Mouse (Mus musculus) hindbrain, embryonic 16.5 days (tissue): ENCODE measurements around the gene Slco3a1. TPM values are rescaled to one million over a fixed set of nuclear protein-coding genes. Genes with fewer than 3 reads are reported as not detected.
A peak's percentile ranks its signal among the peaks of the same experiment; 100 is the strongest.

ENCODE experiments used
- ATAC-seq: fragments of 200-750 bp; cut with Nextera tagmentation; 2 replicates; pipeline ENCODE4 v1.8.0; 2017; ENCODE audit warnings: moderate TSS enrichment, moderate library complexity
- H3K27ac ChIP-seq: fragments of 300-500 bp; sonication (generic); 2 replicates; pipeline ENCODE4 v1.5.1; 2014; ENCODE audit warnings: low read depth, mild to moderate bottlenecking, control low read depth, low read length, moderate library complexity
- H3K27me3 ChIP-seq: fragments of 300-500 bp; sonication (generic); replicated peaks from 2 replicates; pipeline ENCODE4 v1.6.1; 2014; ENCODE audit warnings: low read length; ENCODE audit not compliant: control insufficient read depth, insufficient read depth
- H3K36me3 ChIP-seq: fragments of 300-500 bp; sonication (generic); 2 replicates; pipeline ENCODE4 v1.6.1; 2014; ENCODE audit warnings: mild to moderate bottlenecking, low read length, moderate library complexity, mixed read lengths; ENCODE audit not compliant: control insufficient read depth, insufficient read depth
- H3K4me1 ChIP-seq: fragments of 300-500 bp; sonication (generic); 2 replicates; pipeline ENCODE4 v1.6.1; 2014; ENCODE audit warnings: low read depth, low read length; ENCODE audit not compliant: control insufficient read depth, insufficient read depth
- H3K4me2 ChIP-seq: fragments of 300-500 bp; sonication (generic); 2 replicates; pipeline ENCODE4 v1.6.1; 2014; ENCODE audit warnings: mild to moderate bottlenecking, low read length, control low read depth, moderate library complexity
- H3K4me3 ChIP-seq: fragments of 300-500 bp; sonication (generic); 2 replicates; pipeline ENCODE4 v1.5.1; 2014; ENCODE audit warnings: mild to moderate bottlenecking, low read length, control low read depth, moderate library complexity
- H3K9ac ChIP-seq: fragments of 300-500 bp; sonication (generic); 2 replicates; pipeline ENCODE4 v1.6.1; 2014; ENCODE audit warnings: low read depth, mild to moderate bottlenecking, control low read depth, low read length, moderate library complexity
- H3K9me3 ChIP-seq: fragments of 300-500 bp; sonication (generic); 2 replicates; pipeline ENCODE4 v1.6.1; 2014; ENCODE audit warnings: mild to moderate bottlenecking, low read length, moderate library complexity; ENCODE audit not compliant: control insufficient read depth
- WGBS: fragments of 180-500 bp; shearing (Covaris S2); extraction: QIAGEN DNeasy Blood & Tissue Kit; methylation state at CpG from one replicate; pipeline ENCODE4 v1.1.7; 2014; 5-methylcytosine and 5-hydroxymethylcytosine counted together
- polyA plus RNA-seq: library from polyadenylated mRNA; unstranded; fragments of >200 nt; fragmentation: Nextera tagmentation; extraction: Ambion mirVana; gene quantifications from 2 replicates; pipeline ENCODE4 v1.2.1, GENCODE M21; 2015

Gene Slco3a1
- polyA plus RNA-seq, 1 experiment from 2014 or later: 18.9 TPM

DNA sequence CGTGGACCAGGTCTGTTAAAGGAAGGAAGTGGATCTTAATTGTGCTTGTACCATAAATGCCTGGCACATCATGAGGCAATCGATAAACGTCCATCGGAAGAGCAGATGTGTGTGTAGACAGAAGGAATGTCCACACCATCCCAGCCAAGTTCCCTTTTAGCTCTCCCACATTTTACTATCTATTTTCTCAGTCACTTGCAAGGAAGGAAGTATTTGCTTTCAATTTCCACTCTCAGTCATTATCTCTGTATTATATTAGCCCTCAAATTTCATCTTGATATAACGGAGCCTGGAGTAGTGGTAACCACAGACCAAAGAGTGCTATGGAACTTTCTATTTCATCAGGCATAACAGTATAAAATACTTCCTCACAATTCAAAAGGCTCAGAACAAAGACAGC, 112.2 kb downstream of the Slco3a1 start:
- H3K4me1 ChIP-seq: no peaks in the 10 kb centered on the region
- no peak overlapping the region for H3K4me3 ChIP-seq
- no peaks in the 10 kb centered on the region for H3K9me3 ChIP-seq
- ATAC-seq: no peak
- no peaks in the 10 kb centered on the region for H3K27me3 ChIP-seq
- no peak overlapping the region for H3K4me2 ChIP-seq
- no peaks in the 10 kb centered on the region for H3K36me3 ChIP-seq
- H3K9ac ChIP-seq: no peak overlapping the region
- WGBS: 94% methylated on average over 5 of the region's 5 CpGs
- no peak overlapping the region for H3K27ac ChIP-seq

- no peak overlapping the region for H3K4me3 ChIP-seq
- no peak overlapping the region for H3K27ac ChIP-seq
- H3K36me3 ChIP-seq: no peaks in the 10 kb centered on the region
- ATAC-seq: peak; percentile 65; the same call in 1 of the 2 replicates
- H3K9me3 ChIP-seq: no peaks in the 10 kb centered on the region
- WGBS: 9% methylated on average over 1 of the region's 1 CpGs
- no peak overlapping the region for H3K4me2 ChIP-seq
- no peak overlapping the region for H3K9ac ChIP-seq
- H3K4me1 ChIP-seq: no peaks in the 10 kb centered on the region
- H3K27me3 ChIP-seq: no peaks in the 10 kb centered on the region
Observed at GRCm38 (mm10) chr7:74437534-74437933, 117.0 kb downstream of the Slco3a1 start.

DNA sequence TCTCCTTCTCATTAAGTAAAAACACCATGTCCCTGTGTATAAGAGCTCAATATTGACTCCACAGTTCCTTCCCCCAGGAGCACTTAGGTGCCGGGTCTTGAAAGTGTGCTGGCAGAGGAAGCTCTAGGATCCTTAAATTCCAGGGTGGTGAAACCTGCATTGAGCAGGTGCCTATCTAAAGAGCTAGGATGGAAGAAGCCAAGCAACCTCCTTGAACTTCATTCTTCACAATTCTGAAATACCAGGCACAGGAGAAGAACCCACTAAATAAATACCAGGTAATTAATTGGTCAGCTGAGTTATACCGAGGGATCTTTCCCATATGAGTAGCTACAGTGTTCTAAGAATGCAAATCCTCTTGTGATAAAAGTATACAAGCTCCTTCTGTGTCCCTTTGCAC, 117.9 kb downstream of the Slco3a1 start:
- 100% methylated on average over 2 of the region's 2 CpGs for WGBS
- H3K36me3 ChIP-seq: no peaks in the 10 kb centered on the region

GRCm38 (mm10) chr7:74432950-74433349, 121.6 kb downstream of the Slco3a1 start:
- WGBS: 71% methylated on average over 2 of the region's 2 CpGs
- Histone ChIP-seq H3K4me1 (no peaks in the 10 kb centered on the region), H3K27me3 (no peaks in the 10 kb centered on the region), H3K36me3 (no peaks in the 10 kb centered on the region), H3K9ac (no peak overlapping the region), H3K4me2 (no peak overlapping the region), H3K9me3 (no peaks in the 10 kb centered on the region), H3K27ac (no peak overlapping the region), H3K4me3 (no peak overlapping the region)
- ATAC-seq: no peak

More for the DNA sequence above, 117.9 kb downstream of the Slco3a1 start:
- no peak overlapping the region for H3K9ac ChIP-seq
- no peaks in the 10 kb centered on the region for H3K9me3 ChIP-seq
- no peak for ATAC-seq
- no peaks in the 10 kb centered on the region for H3K27me3 ChIP-seq
- no peak overlapping the region for H3K27ac ChIP-seq
- H3K4me2 ChIP-seq: no peak overlapping the region
- H3K4me3 ChIP-seq: no peak overlapping the region
- no peaks in the 10 kb centered on the region for H3K4me1 ChIP-seq

DNA sequence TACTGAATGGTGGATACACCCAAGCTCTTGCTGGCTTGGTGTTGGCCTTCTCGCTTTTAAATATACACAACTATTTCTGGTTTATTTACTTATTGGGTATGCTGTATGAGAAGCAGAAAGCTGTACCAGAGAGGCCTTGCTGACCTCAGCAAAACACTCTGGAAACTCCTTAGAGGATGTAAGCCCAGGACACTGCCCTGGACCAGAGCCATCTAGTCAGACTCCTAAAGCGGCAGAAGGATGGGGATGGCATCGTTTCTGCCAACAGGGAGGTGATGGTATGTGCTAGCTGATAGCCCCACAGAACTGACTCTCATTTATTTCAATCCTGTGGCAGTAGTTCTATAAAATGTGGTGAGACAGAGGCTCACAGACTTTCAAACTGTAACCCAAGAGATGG, 125.3 kb downstream of the Slco3a1 start:
- WGBS: 82% methylated on average over 3 of the region's 3 CpGs
- Histone ChIP-seq H3K27ac (no peak overlapping the region), H3K4me3 (no peak overlapping the region)

DNA sequence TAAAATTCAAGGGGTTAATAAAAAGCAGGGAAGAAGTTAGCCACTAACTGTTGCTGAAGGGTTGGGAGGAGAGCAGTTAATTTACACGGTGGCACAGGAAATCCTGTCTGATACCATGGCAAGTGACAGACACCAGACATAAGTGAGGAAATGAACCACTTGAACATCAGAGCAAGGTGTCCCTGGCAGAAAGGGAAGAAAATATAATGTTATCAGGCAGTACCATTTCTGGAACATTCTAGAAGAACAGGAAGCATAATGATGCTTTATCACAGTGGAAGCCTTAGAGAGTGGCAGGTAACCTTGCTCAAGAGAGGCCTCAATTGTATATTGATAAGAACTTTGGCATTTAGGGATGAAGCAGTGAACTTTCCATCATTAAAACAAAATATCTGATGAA, 127.4 kb downstream of the Slco3a1 start:
- ATAC-seq: no peak
- WGBS: 82% methylated on average over 1 of the region's 1 CpGs

More for the DNA sequence above, 125.3 kb downstream of the Slco3a1 start:
- H3K27me3 ChIP-seq: no peaks in the 10 kb centered on the region
- no peak overlapping the region for H3K9ac ChIP-seq
- no peak overlapping the region for H3K4me2 ChIP-seq
- H3K4me1 ChIP-seq: no peaks in the 10 kb centered on the region
- no peak for ATAC-seq
- no peaks in the 10 kb centered on the region for H3K36me3 ChIP-seq
- no peaks in the 10 kb centered on the region for H3K9me3 ChIP-seq

GRCm38 (mm10) chr7:74425941-74426340, 128.6 kb downstream of the Slco3a1 start:
- Histone ChIP-seq H3K4me3 (no peak overlapping the region), H3K4me2 (no peak overlapping the region), H3K27me3 (no peaks in the 10 kb centered on the region), H3K36me3 (no peaks in the 10 kb centered on the region), H3K9ac (no peak overlapping the region), H3K27ac (no peak overlapping the region), H3K9me3 (no peaks in the 10 kb centered on the region), H3K4me1 (peaks cover 8% of the 10 kb centered on the region)
- 100% methylated on average over 1 of the region's 1 CpGs for WGBS
- ATAC-seq: no peak

More for the DNA sequence above, 127.4 kb downstream of the Slco3a1 start:
- Histone ChIP-seq H3K27ac (no peak overlapping the region), H3K36me3 (no peaks in the 10 kb centered on the region), H3K4me2 (no peak overlapping the region), H3K9ac (no peak overlapping the region), H3K9me3 (no peaks in the 10 kb centered on the region), H3K4me1 (peaks cover 7% of the 10 kb centered on the region), H3K27me3 (no peaks in the 10 kb centered on the region), H3K4me3 (no peak overlapping the region)

GRCm38 (mm10) chr7:74423928-74424850, 130.4 kb downstream of the Slco3a1 start:
- Histone ChIP-seq H3K9me3 (no peaks in the 10 kb centered on the region), H3K4me1 (peaks cover 8% of the 10 kb centered on the region), H3K27me3 (no peaks in the 10 kb centered on the region), H3K27ac (no peak overlapping the region), H3K4me2 (no peak overlapping the region), H3K4me3 (no peak overlapping the region), H3K36me3 (no peaks in the 10 kb centered on the region), H3K9ac (no peak overlapping the region)
- WGBS: 40% methylated on average over 9 of the region's 9 CpGs
- ATAC-seq: peak; percentile 69; the same call in 1 of the 2 replicates

- H3K9ac ChIP-seq: no peak overlapping the region
- H3K27me3 ChIP-seq: no peaks in the 10 kb centered on the region
- no peak overlapping the region for H3K4me3 ChIP-seq
- 72% methylated on average over 3 of the region's 3 CpGs for WGBS
- no peak overlapping the region for H3K27ac ChIP-seq
- H3K4me2 ChIP-seq: no peak overlapping the region
- no peaks in the 10 kb centered on the region for H3K9me3 ChIP-seq
- H3K4me1 ChIP-seq: peaks cover 8% of the 10 kb centered on the region
- no peak for ATAC-seq
- no peaks in the 10 kb centered on the region for H3K36me3 ChIP-seq
Observed at GRCm38 (mm10) chr7:74423316-74423715, 131.3 kb downstream of the Slco3a1 start.
